Mouse (Mus musculus): Measurements from ENCODE around the gene Immp2l. TPM values are rescaled to one million over a fixed set of nuclear protein-coding genes. Genes with fewer than 3 reads are reported as not detected.

Gene Immp2l
- polyA plus RNA-seq, 1 experiment from 2014 or later = 9.4 TPM

- H3K36me3 ChIP-seq (ENCODE audit: control insufficient read depth, insufficient read depth) = no peaks in the 10 kb centered on the region
- H3K9me3 ChIP-seq (replicated peaks; ENCODE audit: control insufficient read depth, low read length) = no peaks in the 10 kb centered on the region
- no peaks in the 10 kb centered on the region for H3K27me3 ChIP-seq (ENCODE audit: control insufficient read depth, insufficient read depth, low read length)
- 90% methylated on average over 1 of the region's 1 CpGs for WGBS
- no peak overlapping the region for H3K27ac ChIP-seq (ENCODE audit: low read length)
- H3K9ac ChIP-seq (ENCODE audit: low read length) = no peak overlapping the region
- no peak for ATAC-seq (replicated peaks; ENCODE audit: extremely low read depth, insufficient read depth, low FRiP score)
- no peaks in the 10 kb centered on the region for H3K4me1 ChIP-seq (ENCODE audit: control insufficient read depth, insufficient read depth, low read length)
- H3K4me2 ChIP-seq (ENCODE audit: low read depth, low read length) = no peak overlapping the region
- no peak overlapping the region for H3K4me3 ChIP-seq (ENCODE audit: low read length)
These were observed 224.4 kb downstream of the Immp2l start for GRCm38 (mm10) chr12:41248254-41248653.

GRCm38 (mm10) chr12:41250123-41250522, 226.2 kb downstream of the Immp2l start:
- 75% methylated on average over 3 of the region's 3 CpGs for WGBS
- no peak overlapping the region for H3K9ac ChIP-seq (ENCODE audit: low read length)
- H3K4me1 ChIP-seq (ENCODE audit: control insufficient read depth, insufficient read depth, low read length) = no peaks in the 10 kb centered on the region
- H3K4me2 ChIP-seq (ENCODE audit: low read depth, low read length) = no peak overlapping the region
- H3K36me3 ChIP-seq (ENCODE audit: control insufficient read depth, insufficient read depth) = no peaks in the 10 kb centered on the region
- no peak for ATAC-seq (replicated peaks; ENCODE audit: extremely low read depth, insufficient read depth, low FRiP score)
- no peaks in the 10 kb centered on the region for H3K27me3 ChIP-seq (ENCODE audit: control insufficient read depth, insufficient read depth, low read length)
- no peak overlapping the region for H3K4me3 ChIP-seq (ENCODE audit: low read length)
- no peak overlapping the region for H3K27ac ChIP-seq (ENCODE audit: low read length)
- no peaks in the 10 kb centered on the region for H3K9me3 ChIP-seq (replicated peaks; ENCODE audit: control insufficient read depth, low read length)

GRCm38 (mm10) chr12:41257905-41258304, 234.0 kb downstream of the Immp2l start:
- no peaks in the 10 kb centered on the region for H3K36me3 ChIP-seq (ENCODE audit: control insufficient read depth, insufficient read depth)
- H3K9ac ChIP-seq (ENCODE audit: low read length) = no peak overlapping the region
- no peak for ATAC-seq (replicated peaks; ENCODE audit: extremely low read depth, insufficient read depth, low FRiP score)
- no peak overlapping the region for H3K27ac ChIP-seq (ENCODE audit: low read length)
- H3K4me2 ChIP-seq (ENCODE audit: low read depth, low read length) = no peak overlapping the region
- no peaks in the 10 kb centered on the region for H3K4me1 ChIP-seq (ENCODE audit: control insufficient read depth, insufficient read depth, low read length)
- no peaks in the 10 kb centered on the region for H3K27me3 ChIP-seq (ENCODE audit: control insufficient read depth, insufficient read depth, low read length)
- WGBS = 75% methylated on average over 2 of the region's 2 CpGs
- H3K4me3 ChIP-seq (ENCODE audit: low read length) = no peak overlapping the region
- no peaks in the 10 kb centered on the region for H3K9me3 ChIP-seq (replicated peaks; ENCODE audit: control insufficient read depth, low read length)

GRCm38 (mm10) chr12:41259608-41260007, 235.7 kb downstream of the Immp2l start:
- WGBS = 74% methylated on average over 2 of the region's 2 CpGs
- ATAC-seq (replicated peaks; ENCODE audit: extremely low read depth, insufficient read depth, low FRiP score) = no peak

GRCm38 (mm10) chr12:41274136-41274535, 250.2 kb downstream of the Immp2l start:
- 59% methylated on average over 8 of the region's 8 CpGs for WGBS
- Histone ChIP-seq H3K9ac (ENCODE audit: low read length) (no peak overlapping the region), H3K4me3 (ENCODE audit: low read length) (no peak overlapping the region), H3K9me3 (replicated peaks; ENCODE audit: control insufficient read depth, low read length) (no peaks in the 10 kb centered on the region), H3K36me3 (ENCODE audit: control insufficient read depth, insufficient read depth) (no peaks in the 10 kb centered on the region), H3K4me1 (ENCODE audit: control insufficient read depth, insufficient read depth, low read length) (peaks cover 5% of the 10 kb centered on the region), H3K27me3 (ENCODE audit: control insufficient read depth, insufficient read depth, low read length) (no peaks in the 10 kb centered on the region), H3K27ac (ENCODE audit: low read length) (no peak overlapping the region), H3K4me2 (ENCODE audit: low read depth, low read length) (no peak overlapping the region)
- no peak for ATAC-seq (replicated peaks; ENCODE audit: extremely low read depth, insufficient read depth, low FRiP score)

More at GRCm38 (mm10) chr12:41259608-41260007, 235.7 kb downstream of the Immp2l start:
- Histone ChIP-seq H3K27me3 (ENCODE audit: control insufficient read depth, insufficient read depth, low read length) (no peaks in the 10 kb centered on the region), H3K36me3 (ENCODE audit: control insufficient read depth, insufficient read depth) (no peaks in the 10 kb centered on the region), H3K9me3 (replicated peaks; ENCODE audit: control insufficient read depth, low read length) (no peaks in the 10 kb centered on the region), H3K27ac (ENCODE audit: low read length) (no peak overlapping the region), H3K4me1 (ENCODE audit: control insufficient read depth, insufficient read depth, low read length) (no peaks in the 10 kb centered on the region), H3K4me3 (ENCODE audit: low read length) (no peak overlapping the region), H3K4me2 (ENCODE audit: low read depth, low read length) (no peak overlapping the region), H3K9ac (ENCODE audit: low read length) (no peak overlapping the region)

- H3K9ac ChIP-seq (ENCODE audit: low read length) = no peak overlapping the region
- 10% methylated on average over 3 of the region's 3 CpGs for WGBS
- H3K27me3 ChIP-seq (ENCODE audit: control insufficient read depth, insufficient read depth, low read length) = no peaks in the 10 kb centered on the region
- H3K9me3 ChIP-seq (replicated peaks; ENCODE audit: control insufficient read depth, low read length) = no peaks in the 10 kb centered on the region
- H3K4me1 ChIP-seq (ENCODE audit: control insufficient read depth, insufficient read depth, low read length) = peaks cover 5% of the 10 kb centered on the region
- no peak overlapping the region; the same call in 1 of the 2 replicates for H3K27ac ChIP-seq (ENCODE audit: low read length)
- H3K4me2 ChIP-seq (ENCODE audit: low read depth, low read length) = no peak overlapping the region
- H3K4me3 ChIP-seq (ENCODE audit: low read length) = no peak overlapping the region
- no peaks in the 10 kb centered on the region for H3K36me3 ChIP-seq (ENCODE audit: control insufficient read depth, insufficient read depth)
- ATAC-seq (replicated peaks; ENCODE audit: extremely low read depth, insufficient read depth, low FRiP score) = no peak
These were observed 251.5 kb downstream of the Immp2l start for GRCm38 (mm10) chr12:41275361-41275760.

GRCm38 (mm10) chr12:41277896-41278295, 254.0 kb downstream of the Immp2l start:
- no peak overlapping the region for H3K9ac ChIP-seq (ENCODE audit: low read length)
- H3K4me1 ChIP-seq (ENCODE audit: control insufficient read depth, insufficient read depth, low read length) = peaks cover 5% of the 10 kb centered on the region
- WGBS = 94% methylated on average over 1 of the region's 1 CpGs
- H3K27me3 ChIP-seq (ENCODE audit: control insufficient read depth, insufficient read depth, low read length) = no peaks in the 10 kb centered on the region
- H3K36me3 ChIP-seq (ENCODE audit: control insufficient read depth, insufficient read depth) = no peaks in the 10 kb centered on the region
- H3K4me3 ChIP-seq (ENCODE audit: low read length) = no peak overlapping the region
- no peak overlapping the region for H3K4me2 ChIP-seq (ENCODE audit: low read depth, low read length)
- no peaks in the 10 kb centered on the region for H3K9me3 ChIP-seq (replicated peaks; ENCODE audit: control insufficient read depth, low read length)
- no peak overlapping the region for H3K27ac ChIP-seq (ENCODE audit: low read length)
- ATAC-seq (replicated peaks; ENCODE audit: extremely low read depth, insufficient read depth, low FRiP score) = no peak

GRCm38 (mm10) chr12:41289047-41289446, 265.2 kb downstream of the Immp2l start:
- Histone ChIP-seq H3K36me3 (ENCODE audit: control insufficient read depth, insufficient read depth) (no peaks in the 10 kb centered on the region), H3K27me3 (ENCODE audit: control insufficient read depth, insufficient read depth, low read length) (no peaks in the 10 kb centered on the region), H3K4me2 (ENCODE audit: low read depth, low read length) (no peak overlapping the region), H3K4me3 (ENCODE audit: low read length) (no peak overlapping the region), H3K9ac (ENCODE audit: low read length) (no peak overlapping the region), H3K4me1 (ENCODE audit: control insufficient read depth, insufficient read depth, low read length) (no peaks in the 10 kb centered on the region), H3K27ac (ENCODE audit: low read length) (no peak overlapping the region), H3K9me3 (replicated peaks; ENCODE audit: control insufficient read depth, low read length) (no peaks in the 10 kb centered on the region)
- 82% methylated on average over 3 of the region's 3 CpGs for WGBS
- no peak for ATAC-seq (replicated peaks; ENCODE audit: extremely low read depth, insufficient read depth, low FRiP score)

- H3K9ac ChIP-seq (ENCODE audit: low read length) = no peak overlapping the region
- no peak overlapping the region for H3K4me3 ChIP-seq (ENCODE audit: low read length)
- 63% methylated on average over 3 of the region's 3 CpGs for WGBS
- no peaks in the 10 kb centered on the region for H3K27me3 ChIP-seq (ENCODE audit: control insufficient read depth, insufficient read depth, low read length)
- no peak overlapping the region for H3K4me2 ChIP-seq (ENCODE audit: low read depth, low read length)
- H3K9me3 ChIP-seq (replicated peaks; ENCODE audit: control insufficient read depth, low read length) = no peaks in the 10 kb centered on the region
- H3K4me1 ChIP-seq (ENCODE audit: control insufficient read depth, insufficient read depth, low read length) = no peaks in the 10 kb centered on the region
- ATAC-seq (replicated peaks; ENCODE audit: extremely low read depth, insufficient read depth, low FRiP score) = no peak
- H3K36me3 ChIP-seq (ENCODE audit: control insufficient read depth, insufficient read depth) = no peaks in the 10 kb centered on the region
- no peak overlapping the region for H3K27ac ChIP-seq (ENCODE audit: low read length)
These were observed 283.1 kb downstream of the Immp2l start for GRCm38 (mm10) chr12:41307015-41307414.
